Mouse (Mus musculus): Measurements from ENCODE around the gene Pole2. TPM values are rescaled to one million over a fixed set of nuclear protein-coding genes. Genes with fewer than 3 reads are reported as not detected.
"Not testable (repeated sequence)": the region's sequence is repeated elsewhere in the genome, so short reads cannot be mapped to it uniquely, and the experiment has no call there.

Pole2 gene
- polyA plus RNA-seq, 1 experiment from 2014 or later = 4.4 TPM

GRCm38 (mm10) chr12:69171307-69171706 is 56.7 kb downstream of the Pole2 start:
- no peak for ATAC-seq
- H3K36me3 ChIP-seq (ENCODE audit: control insufficient read depth, insufficient read depth, low read length) = no peaks in the 10 kb centered on the region
- no peaks in the 10 kb centered on the region for H3K9me3 ChIP-seq (ENCODE audit: control insufficient read depth, low read length)
- WGBS = 94% methylated on average over 2 of the region's 2 CpGs
- H3K9ac ChIP-seq (ENCODE audit: low read depth, low read length) = no peak overlapping the region
- no peak overlapping the region for H3K27ac ChIP-seq (ENCODE audit: low read depth, low read length)
- no peak overlapping the region for H3K4me2 ChIP-seq (ENCODE audit: low read length)
- no peak overlapping the region for H3K4me3 ChIP-seq (ENCODE audit: low read length)
- H3K4me1 ChIP-seq (ENCODE audit: control insufficient read depth, insufficient read depth, low read depth, low read length) = peaks cover 8% of the 10 kb centered on the region
- no peaks in the 10 kb centered on the region for H3K27me3 ChIP-seq (replicated peaks; ENCODE audit: control insufficient read depth, insufficient read depth, low read length)

- peak; percentile 97 for ATAC-seq
- under 1% methylated on average over 40 of the region's 40 CpGs for WGBS
Measured at GRCm38 (mm10) chr12:69168461-69169106, 59.4 kb downstream of the Pole2 start, which contains the start of gene Lrr1. TSS of gene Lrr1 (plus strand) at chr12:69168814.

GRCm38 (mm10) chr12:69167656-69168460 is 60.1 kb downstream of the Pole2 start:
- Histone ChIP-seq H3K4me3 (ENCODE audit: low read length) (peak overlapping the region; percentile 77), H3K4me1 (ENCODE audit: control insufficient read depth, insufficient read depth, low read depth, low read length) (peaks cover 8% of the 10 kb centered on the region), H3K9ac (ENCODE audit: low read depth, low read length) (peak overlapping the region; percentile 74), H3K9me3 (ENCODE audit: control insufficient read depth, low read length) (no peaks in the 10 kb centered on the region), H3K4me2 (ENCODE audit: low read length) (peak overlapping the region; percentile 95), H3K27ac (ENCODE audit: low read depth, low read length) (peak overlapping the region; percentile 48), H3K27me3 (replicated peaks; ENCODE audit: control insufficient read depth, insufficient read depth, low read length) (no peaks in the 10 kb centered on the region), H3K36me3 (ENCODE audit: control insufficient read depth, insufficient read depth, low read length) (no peaks in the 10 kb centered on the region)
- peak; percentile 73 for ATAC-seq
- WGBS = 7% methylated on average over 18 of the region's 18 CpGs

More at GRCm38 (mm10) chr12:69168461-69169106, 59.4 kb downstream of the Pole2 start, which contains the start of gene Lrr1:
- Histone ChIP-seq H3K36me3 (ENCODE audit: control insufficient read depth, insufficient read depth, low read length) (no peaks in the 10 kb centered on the region), H3K27me3 (replicated peaks; ENCODE audit: control insufficient read depth, insufficient read depth, low read length) (no peaks in the 10 kb centered on the region), H3K4me2 (ENCODE audit: low read length) (peak within 1 kb of the TSS; percentile 95), H3K9ac (ENCODE audit: low read depth, low read length) (peak within 1 kb of the TSS; percentile 74), H3K9me3 (ENCODE audit: control insufficient read depth, low read length) (no peaks in the 10 kb centered on the region), H3K4me3 (ENCODE audit: low read length) (peak within 1 kb of the TSS; percentile 77), H3K4me1 (ENCODE audit: control insufficient read depth, insufficient read depth, low read depth, low read length) (peaks cover 8% of the 10 kb centered on the region), H3K27ac (ENCODE audit: low read depth, low read length) (peak within 1 kb of the TSS; percentile 69)

- not testable (repeated sequence) for ATAC-seq; H3K36me3 ChIP-seq (ENCODE audit: control insufficient read depth, insufficient read depth, low read length); H3K4me2 ChIP-seq (ENCODE audit: low read length); H3K9me3 ChIP-seq (ENCODE audit: control insufficient read depth, low read length); H3K9ac ChIP-seq (ENCODE audit: low read depth, low read length); H3K27me3 ChIP-seq (replicated peaks; ENCODE audit: control insufficient read depth, insufficient read depth, low read length); H3K4me3 ChIP-seq (ENCODE audit: low read length); H3K4me1 ChIP-seq (ENCODE audit: control insufficient read depth, insufficient read depth, low read depth, low read length); H3K27ac ChIP-seq (ENCODE audit: low read depth, low read length)
- 72% methylated on average over 8 of the region's 8 CpGs for WGBS
Measured at GRCm38 (mm10) chr12:69166861-69167581, 61.0 kb downstream of the Pole2 start.

GRCm38 (mm10) chr12:69164904-69165303 is 63.1 kb downstream of the Pole2 start:
- no peak overlapping the region for H3K9ac ChIP-seq (ENCODE audit: low read depth, low read length)
- H3K4me1 ChIP-seq (ENCODE audit: control insufficient read depth, insufficient read depth, low read depth, low read length) = peaks cover 8% of the 10 kb centered on the region
- ATAC-seq = no peak
- H3K36me3 ChIP-seq (ENCODE audit: control insufficient read depth, insufficient read depth, low read length) = no peaks in the 10 kb centered on the region
- no peak overlapping the region for H3K27ac ChIP-seq (ENCODE audit: low read depth, low read length)
- H3K4me3 ChIP-seq (ENCODE audit: low read length) = no peak overlapping the region
- no peaks in the 10 kb centered on the region for H3K27me3 ChIP-seq (replicated peaks; ENCODE audit: control insufficient read depth, insufficient read depth, low read length)
- WGBS = 65% methylated on average over 3 of the region's 3 CpGs
- no peak overlapping the region for H3K4me2 ChIP-seq (ENCODE audit: low read length)
- no peaks in the 10 kb centered on the region for H3K9me3 ChIP-seq (ENCODE audit: control insufficient read depth, low read length)

- H3K4me3 ChIP-seq (ENCODE audit: low read length); H3K4me1 ChIP-seq (ENCODE audit: control insufficient read depth, insufficient read depth, low read depth, low read length); H3K36me3 ChIP-seq (ENCODE audit: control insufficient read depth, insufficient read depth, low read length); H3K27ac ChIP-seq (ENCODE audit: low read depth, low read length); H3K9ac ChIP-seq (ENCODE audit: low read depth, low read length); H3K27me3 ChIP-seq (replicated peaks; ENCODE audit: control insufficient read depth, insufficient read depth, low read length); H3K4me2 ChIP-seq (ENCODE audit: low read length); ATAC-seq; H3K9me3 ChIP-seq (ENCODE audit: control insufficient read depth, low read length): not testable (repeated sequence)
- 88% methylated on average over 4 of the region's 4 CpGs for WGBS
Measured at GRCm38 (mm10) chr12:69163586-69163985, 64.4 kb downstream of the Pole2 start.

GRCm38 (mm10) chr12:69160677-69161076 is 67.3 kb downstream of the Pole2 start:
- H3K36me3 ChIP-seq (ENCODE audit: control insufficient read depth, insufficient read depth, low read length) = peaks cover 14% of the 10 kb centered on the region
- not testable (repeated sequence) for H3K9me3 ChIP-seq (ENCODE audit: control insufficient read depth, low read length); H3K4me1 ChIP-seq (ENCODE audit: control insufficient read depth, insufficient read depth, low read depth, low read length); H3K4me3 ChIP-seq (ENCODE audit: low read length); H3K27ac ChIP-seq (ENCODE audit: low read depth, low read length); H3K4me2 ChIP-seq (ENCODE audit: low read length); ATAC-seq; H3K9ac ChIP-seq (ENCODE audit: low read depth, low read length); H3K27me3 ChIP-seq (replicated peaks; ENCODE audit: control insufficient read depth, insufficient read depth, low read length)
- WGBS = 82% methylated on average over 2 of the region's 2 CpGs

- ATAC-seq = no peak
- Histone ChIP-seq H3K4me1 (ENCODE audit: control insufficient read depth, insufficient read depth, low read depth, low read length) (peaks cover 7% of the 10 kb centered on the region), H3K27ac (ENCODE audit: low read depth, low read length) (no peak overlapping the region), H3K9ac (ENCODE audit: low read depth, low read length) (no peak overlapping the region), H3K36me3 (ENCODE audit: control insufficient read depth, insufficient read depth, low read length) (peaks cover 14% of the 10 kb centered on the region), H3K27me3 (replicated peaks; ENCODE audit: control insufficient read depth, insufficient read depth, low read length) (no peaks in the 10 kb centered on the region), H3K9me3 (ENCODE audit: control insufficient read depth, low read length) (no peaks in the 10 kb centered on the region), H3K4me3 (ENCODE audit: low read length) (peak overlapping the region; percentile 22), H3K4me2 (ENCODE audit: low read length) (peak overlapping the region; percentile 42)
- 4% methylated on average over 9 of the region's 9 CpGs for WGBS
Measured at GRCm38 (mm10) chr12:69159578-69159940, 68.4 kb downstream of the Pole2 start.
